Mouse (Mus musculus) ES-Bruce4 (cell line): ENCODE data around the gene Ooep.
"Not testable (repeated sequence)": the region's sequence is repeated elsewhere in the genome, so short reads cannot be mapped to it uniquely, and the experiment has no call there.

Source experiments
- CTCF ChIP-seq: IDR thresholded peaks from one replicate; pipeline ENCODE4 v1.8.1; 2011; ENCODE audit warnings: low read depth, low read length
- POLR2A ChIP-seq: IDR thresholded peaks from one replicate; pipeline ENCODE4 v1.8.1; 2011; ENCODE audit warnings: low read length; ENCODE audit not compliant: insufficient read depth

DNA sequence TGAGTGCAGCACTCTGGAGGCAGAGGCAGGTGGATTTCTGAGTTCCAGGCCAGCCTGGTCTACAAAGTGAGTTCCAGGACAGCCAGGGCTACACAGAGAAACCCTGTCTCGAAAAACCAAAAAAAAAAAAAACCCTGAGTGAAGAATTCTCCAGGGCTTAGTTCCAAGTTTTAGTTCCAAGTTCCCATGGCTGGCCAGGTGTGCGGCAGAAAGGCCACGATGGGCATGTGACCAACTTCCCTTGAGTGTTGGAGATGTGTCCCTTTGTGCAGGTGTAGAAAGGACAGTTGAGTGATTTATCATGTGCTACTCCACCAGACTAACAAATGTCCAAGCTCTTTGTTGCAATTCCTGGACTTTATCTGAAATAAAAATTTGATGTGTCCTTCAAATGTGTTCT, 29.4 kb downstream of the Ooep start:
- TF ChIP-seq POLR2A, CTCF: not testable (repeated sequence)
